14 mouse cellular contexts compared by ENCODE assay signal in the genomic region with DNA sequence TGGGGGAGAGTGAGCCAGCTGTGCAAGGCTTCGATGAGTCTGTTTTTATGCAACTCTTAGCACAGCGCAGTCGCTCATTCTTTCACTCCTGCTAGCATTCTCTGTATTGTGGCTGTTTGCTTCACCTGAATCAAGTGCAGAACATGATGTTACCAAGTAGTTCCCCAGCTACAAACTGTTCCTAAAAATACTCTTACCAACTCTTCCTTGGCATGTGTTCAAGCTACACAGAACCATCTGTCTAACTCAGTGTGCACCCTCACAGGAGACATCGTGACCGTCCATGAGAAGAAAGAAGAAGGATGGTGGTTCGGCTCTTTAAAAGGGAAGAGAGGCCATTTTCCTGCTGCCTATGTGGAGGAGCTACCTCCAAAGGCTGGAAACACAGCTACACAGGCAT. TPM values are rescaled to one million over a fixed set of nuclear protein-coding genes. Genes with fewer than 3 reads are reported as not detected.
DNase-seq lines count a peak whose midpoint lies in the region.
"Had no signal": no experiment of that assay in that cellular context is flagged by ENCODE, and none has a peak within 500 bp of the region (broad histone marks: within the 10 kb centered on the region; RNA-seq: fewer than 3 reads in every experiment).

No protein-coding gene starts in this region.

- intact Hi-C loops in heart, postnatal 14 days (cut with DNase I) = no loop called here
- intact Hi-C loops in left cerebral cortex, postnatal 4 days (cut with DNase I) = no loop called here

- DNase-seq in heart, adult 11 months = peak; percentile 48
- DNase-seq in heart, postnatal 14 days = no peak
- DNase-seq in left cerebral cortex, adult 11 months (ENCODE audit: low spot score) = peak; percentile 17
- no peak for DNase-seq in left cerebral cortex, postnatal 4 days
- peak; percentile 22 to 54 for DNase-seq in left cerebral cortex, adult 9 months (ENCODE audit: low spot score in 2 of 2)
- peak; percentile 8 for DNase-seq in right cerebral cortex, postnatal 25 days
- no peak for DNase-seq in spleen, postnatal 4 days (ENCODE audit: low spot score in 2 of 2)
- DNase-seq in urinary bladder, postnatal 25 days (ENCODE audit: low spot score) = no peak
- DNase-seq: adrenal gland, postnatal 25 days; B cell, adult 2 months; heart, postnatal 4 days had no signal

RNA-seq across cellular contexts. Expression of a gene that starts 17.3 kb away (rescaled TPM):
- 1 to 10 TPM; 3.9 to 7.4 TPM for total RNA-seq in heart, postnatal 14 days (2021)
- 1 to 10 TPM; 6.8 to 7.9 TPM for total RNA-seq in left cerebral cortex, postnatal 4 days (2021)

RNA-seq across cellular contexts. Expression of a gene that starts 22.1 kb away (rescaled TPM):
- total RNA-seq in heart, postnatal 14 days (2021) = not detected
- total RNA-seq in left cerebral cortex, postnatal 4 days (2021) = not detected
- total RNA-seq: adrenal gland, postnatal 25 days; gastrocnemius, adult 18-20 months; granulocyte monocyte progenitor cell, adult 5-6 weeks; heart, postnatal 4 days; layer of hippocampus, adult 18-20 months had no signal

RNA-seq across cellular contexts. Expression of a gene that starts 53.1 kb away (rescaled TPM):
- 1 to 10 TPM; 8.1 to 8.6 TPM for total RNA-seq in heart, postnatal 14 days (2021)
- total RNA-seq in left cerebral cortex, postnatal 4 days (2021) = 1 to 10 TPM; 2.8 to 3.6 TPM

Comparison
In these comparisons a context has a peak if more than half of its experiments do, and no peak if none do; other contexts are left out.
1. DNase-seq: peak in heart, adult 11 months (single experiment), left cerebral cortex, adult 11 months (single experiment), left cerebral cortex, adult 9 months (2 of 2) and right cerebral cortex, postnatal 25 days (single experiment); none in heart, postnatal 14 days (0 of 2), left cerebral cortex, postnatal 4 days (single experiment), spleen, postnatal 4 days (0 of 2) and urinary bladder, postnatal 25 days (single experiment).